Comparison of ENCODE assay signal across 8 mouse cellular contexts in genomic region chr11:33146651-33147131, GRCm38 (mm10). TPM values are rescaled to one million over a fixed set of nuclear protein-coding genes. Genes with fewer than 3 reads are reported as not detected.
DNase-seq lines count a peak whose midpoint lies in the region; ATAC-seq and TF ChIP-seq lines count a peak whose summit lies in the region.

No protein-coding gene starts in this region.

- no peak overlapping the region for H3K27ac ChIP-seq in cerebellum, adult 2 months (ENCODE audit: insufficient read depth, low read length)
- H3K27ac ChIP-seq in liver, embryonic 15.5 days (replicated peaks), result no peak overlapping the region
- peak overlapping the region; percentile 84 for H3K27ac ChIP-seq in neural tube, embryonic 15.5 days (replicated peaks)

- peak overlapping the region; percentile 71 for H3K4me3 ChIP-seq in cerebellum, adult 2 months (replicated peaks; ENCODE audit: insufficient read depth, low read depth, low read length)
- H3K4me3 ChIP-seq in liver, embryonic 15.5 days (replicated peaks), result peak overlapping the region; percentile 47
- peak overlapping the region; percentile 68 for H3K4me3 ChIP-seq in neural tube, embryonic 15.5 days (replicated peaks)

- 2% methylated on average over 30 of the region's 30 CpGs for WGBS in cerebellum, adult 2 months
- WGBS in liver, embryonic 15.5 days (ENCODE audit: insufficient replicate concordance), result 4% methylated on average over 30 of the region's 30 CpGs
- WGBS in neural tube, embryonic 15.5 days, result under 1% methylated on average over 30 of the region's 30 CpGs

- 0 out of 2 replicates have a peak, but pooled peaks cover 3% of the 10 kb centered on the region for H3K27me3 ChIP-seq in cerebellum, adult 2 months (ENCODE audit: control insufficient read depth, insufficient read depth, low read length)
- H3K27me3 ChIP-seq in liver, embryonic 15.5 days, result peaks cover 72% of the 10 kb centered on the region
- H3K27me3 ChIP-seq in neural tube, embryonic 15.5 days (replicated peaks), result peaks cover 10% of the 10 kb centered on the region; the same call in 1 of the 2 replicates

- peak overlapping the region; percentile 67 for H3K4me2 ChIP-seq in liver, embryonic 15.5 days
- H3K4me2 ChIP-seq in neural tube, embryonic 15.5 days, result peak overlapping the region; percentile 83

- no peak overlapping the region for H3K9ac ChIP-seq in liver, embryonic 15.5 days
- peak overlapping the region; percentile 71 for H3K9ac ChIP-seq in neural tube, embryonic 15.5 days (replicated peaks)

- no peaks in the 10 kb centered on the region for H3K9me3 ChIP-seq in liver, embryonic 15.5 days (replicated peaks)
- no peaks in the 10 kb centered on the region for H3K9me3 ChIP-seq in neural tube, embryonic 15.5 days (replicated peaks)

- peak; percentile 53 for DNase-seq in embryo, embryonic 10 days (ENCODE audit: low spot score)
- DNase-seq in embryo, embryonic 10.5 days (ENCODE audit: low spot score), result no peak
- peak; percentile 39 to 47 for DNase-seq in cerebellum, adult 2 months
- peak; percentile 39 for DNase-seq in gastrocnemius, postnatal 25 days
- peak; percentile 39 for DNase-seq in kidney, adult 11 months

- no peak for ATAC-seq in liver, embryonic 15.5 days (ENCODE audit: insufficient read depth)
- peak; percentile 10; the same call in 1 of the 2 replicates for ATAC-seq in neural tube, embryonic 15.5 days (ENCODE audit: low FRiP score)
- no peak for ATAC-seq in monocyte, adult 5-6 weeks (replicated peaks; ENCODE audit: insufficient number of reproducible peaks, low FRiP score, low TSS enrichment, poor library complexity, severe bottlenecking)

- no peaks in the 10 kb centered on the region for H3K4me1 ChIP-seq in cerebellum, adult 2 months (ENCODE audit: control insufficient read depth, insufficient read depth, low read length)
- H3K4me1 ChIP-seq in liver, embryonic 15.5 days (replicated peaks), result peaks cover 19% of the 10 kb centered on the region
- peaks cover 45% of the 10 kb centered on the region for H3K4me1 ChIP-seq in neural tube, embryonic 15.5 days

- peaks cover 23% of the 10 kb centered on the region for H3K36me3 ChIP-seq in liver, embryonic 15.5 days (replicated peaks)
- peaks cover 22% of the 10 kb centered on the region for H3K36me3 ChIP-seq in neural tube, embryonic 15.5 days

- no peak for TF ChIP-seq CTCF in cerebellum, adult 2 months (IDR thresholded peaks at IDR 0.05; ENCODE audit: borderline replicate concordance, insufficient read depth, low read depth, low read length)

- TF ChIP-seq POLR2A in cerebellum, adult 2 months (IDR thresholded peaks at IDR 0.05; ENCODE audit: borderline replicate concordance, insufficient read depth, low read length), result no peak

RNA-seq across cellular contexts. Expression of gene Fgf18, which starts 0.5 kb away (rescaled TPM):
- polyA plus RNA-seq in cerebellum, adult 2 months (2012; rRNA removed), result 5.4 and 7.2 TPM in 2 replicates
- total RNA-seq in gastrocnemius, postnatal 25 days (2021), result 1 to 10 TPM; 1.8 to 2.0 TPM
- 0.17 and 0.23 TPM in 2 replicates for polyA plus RNA-seq in liver, embryonic 15.5 days (2015; fragmentation: Nextera tagmentation; extraction: Ambion mirVana)
- 9.2 and 9.7 TPM in 2 replicates for polyA plus RNA-seq in neural tube, embryonic 15.5 days (2015; fragmentation: Nextera tagmentation; extraction: Ambion mirVana)
- not detected in 3 replicates for total RNA-seq in monocyte, adult 5-6 weeks (2017)

RNA-seq across cellular contexts. Expression of gene Npm1, which starts 16.3 kb away (rescaled TPM):
- polyA plus RNA-seq in cerebellum, adult 2 months (2012; rRNA removed), result 255 and 267 TPM in 2 replicates
- total RNA-seq in gastrocnemius, postnatal 25 days (2021), result 100 to 1,000 TPM; 103 to 105 TPM
- 345 and 399 TPM in 2 replicates for polyA plus RNA-seq in liver, embryonic 15.5 days (2015; fragmentation: Nextera tagmentation; extraction: Ambion mirVana)
- polyA plus RNA-seq in neural tube, embryonic 15.5 days (2015; fragmentation: Nextera tagmentation; extraction: Ambion mirVana), result 369 and 576 TPM in 2 replicates
- total RNA-seq in monocyte, adult 5-6 weeks (2017), result 743 to 848 TPM (median 840 TPM) in 3 replicates

RNA-seq across cellular contexts. Expression of gene Tlx3, which starts 56.7 kb away (rescaled TPM):
- polyA plus RNA-seq in cerebellum, adult 2 months (2012; rRNA removed), result 12.4 and 14.3 TPM in 2 replicates
- total RNA-seq in gastrocnemius, postnatal 25 days (2021), result not detected
- polyA plus RNA-seq in liver, embryonic 15.5 days (2015; fragmentation: Nextera tagmentation; extraction: Ambion mirVana), result not detected in 2 replicates
- 20.3 and 23.2 TPM in 2 replicates for polyA plus RNA-seq in neural tube, embryonic 15.5 days (2015; fragmentation: Nextera tagmentation; extraction: Ambion mirVana)
- total RNA-seq in monocyte, adult 5-6 weeks (2017), result not detected in 3 replicates

Comparison
In these comparisons a context has a peak if more than half of its experiments do, and no peak if none do; other contexts are left out.
1. RNA of gene Tlx3, which starts 56.7 kb away (polyA plus RNA-seq): 20.3 to 23.2 TPM in neural tube, embryonic 15.5 days and 12.4 to 14.3 TPM in cerebellum, adult 2 months; not detected in liver, embryonic 15.5 days; every median in the first group is over 10 times any median in the second.
2. Peak in every context shown above with its lines, with median percentiles within 50 percentile points of each other: H3K4me3 ChIP-seq.